Mouse (Mus musculus) lung, embryonic 16.5 days (tissue): Measurements from ENCODE around the gene Nos1. TPM values are rescaled to one million over a fixed set of nuclear protein-coding genes. Genes with fewer than 3 reads are reported as not detected.
A peak's percentile ranks its signal among the peaks of the same experiment; 100 is the strongest.

Experiments
- ATAC-seq: fragments of 200-750 bp; cut with Nextera tagmentation; 2 replicates; pipeline ENCODE4 v1.8.0; 2017; ENCODE audit warnings: low read depth, mild to moderate bottlenecking, moderate library complexity
- H3K27ac ChIP-seq: fragments of 300-500 bp; sonication (generic); 2 replicates; pipeline ENCODE4 v1.5.1; 2014; ENCODE audit warnings: mild to moderate bottlenecking, control low read depth, low read length
- H3K27me3 ChIP-seq: fragments of 300-500 bp; sonication (generic); 2 replicates; pipeline ENCODE4 v1.6.1; 2014; ENCODE audit warnings: low read depth, low read length, mixed read lengths; ENCODE audit not compliant: control insufficient read depth, insufficient read depth
- H3K36me3 ChIP-seq: fragments of 300-500 bp; sonication (generic); 2 replicates; pipeline ENCODE4 v1.6.1; 2014; ENCODE audit warnings: low read length; ENCODE audit not compliant: control insufficient read depth, insufficient read depth
- H3K4me1 ChIP-seq: fragments of 300-500 bp; sonication (generic); replicated peaks from 2 replicates; pipeline ENCODE4 v1.6.1; 2014; ENCODE audit warnings: low read length, mixed read lengths; ENCODE audit not compliant: control insufficient read depth, insufficient read depth
- H3K4me2 ChIP-seq: fragments of 300-500 bp; sonication (generic); 2 replicates; pipeline ENCODE4 v1.6.1; 2014; ENCODE audit warnings: low read depth, low read length, control low read depth
- H3K4me3 ChIP-seq: fragments of 300-500 bp; sonication (generic); 2 replicates; pipeline ENCODE4 v1.5.1; 2014; ENCODE audit warnings: mild to moderate bottlenecking, low read length, control low read depth
- H3K9ac ChIP-seq: fragments of 300-500 bp; sonication (generic); 2 replicates; pipeline ENCODE4 v1.6.1; 2014; ENCODE audit warnings: low read length, control low read depth
- H3K9me3 ChIP-seq: fragments of 300-500 bp; sonication (generic); 2 replicates; pipeline ENCODE4 v1.6.1; 2016; ENCODE audit warnings: low read length; ENCODE audit not compliant: control insufficient read depth
- WGBS: fragments of 180-500 bp; shearing (Covaris S2); extraction: QIAGEN DNeasy Blood & Tissue Kit; methylation state at CpG from one replicate; pipeline ENCODE4 v1.1.7; 2014; 5-methylcytosine and 5-hydroxymethylcytosine counted together
- polyA plus RNA-seq: library from polyadenylated mRNA; unstranded; fragments of >200 nt; fragmentation: Nextera tagmentation; extraction: Ambion mirVana; gene quantifications from 2 replicates; pipeline ENCODE4 v1.2.1, GENCODE M21; 2015

Gene Nos1
- polyA plus RNA-seq, 1 experiment from 2014 or later, result 0.10 TPM

GRCm38 (mm10) chr5:117976657-117977500 is 196.0 kb downstream of the Nos1 start, which contains the start of gene Fbxo21:
Gene Fbxo21, plus strand, starts transcription at chr5:117976730.
- 0% methylated on average over 62 of the region's 88 CpGs for WGBS

GRCm38 (mm10) chr5:117977501-117978158 is 196.8 kb downstream of the Nos1 start:
- 8% methylated on average over 29 of the region's 30 CpGs for WGBS
- H3K27ac ChIP-seq, result no peak overlapping the region
- H3K4me3 ChIP-seq, result peak overlapping the region; percentile 94
- peak overlapping the region; percentile 92 for H3K9ac ChIP-seq
- no peaks in the 10 kb centered on the region for H3K9me3 ChIP-seq
- peaks cover 13% of the 10 kb centered on the region for H3K4me1 ChIP-seq
- H3K27me3 ChIP-seq, result no peaks in the 10 kb centered on the region
- peaks cover 6% of the 10 kb centered on the region for H3K36me3 ChIP-seq
- H3K4me2 ChIP-seq, result peak overlapping the region; percentile 85
- 0 out of 2 replicates have a peak, but pooled peaks have one; percentile 3 for ATAC-seq

More at GRCm38 (mm10) chr5:117976657-117977500, 196.0 kb downstream of the Nos1 start, which contains the start of gene Fbxo21:
- Histone ChIP-seq H3K4me1 (peaks cover 13% of the 10 kb centered on the region), H3K27me3 (no peaks in the 10 kb centered on the region), H3K4me3 (peak within 1 kb of the TSS; percentile 94), H3K4me2 (peak within 1 kb of the TSS; percentile 85), H3K36me3 (peaks cover 3% of the 10 kb centered on the region), H3K27ac (peak within 1 kb of the TSS; percentile 71), H3K9me3 (no peaks in the 10 kb centered on the region), H3K9ac (peak within 1 kb of the TSS; percentile 92)
- peak; percentile 97 for ATAC-seq

GRCm38 (mm10) chr5:117978159-117978697 is 197.4 kb downstream of the Nos1 start:
- Histone ChIP-seq H3K9me3 (no peaks in the 10 kb centered on the region), H3K27me3 (no peaks in the 10 kb centered on the region), H3K36me3 (peaks cover 10% of the 10 kb centered on the region), H3K4me2 (peak overlapping the region; percentile 85), H3K4me3 (peak overlapping the region; percentile 94), H3K27ac (no peak overlapping the region), H3K4me1 (peaks cover 13% of the 10 kb centered on the region), H3K9ac (peak overlapping the region; percentile 92)
- ATAC-seq, result no peak
- 58% methylated on average over 17 of the region's 17 CpGs for WGBS

GRCm38 (mm10) chr5:117979082-117979481 is 198.2 kb downstream of the Nos1 start:
- H3K9ac ChIP-seq, result no peak overlapping the region
- no peak overlapping the region for H3K27ac ChIP-seq
- H3K9me3 ChIP-seq, result no peaks in the 10 kb centered on the region
- H3K36me3 ChIP-seq, result peaks cover 10% of the 10 kb centered on the region
- H3K4me3 ChIP-seq, result no peak overlapping the region
- no peak overlapping the region for H3K4me2 ChIP-seq
- no peaks in the 10 kb centered on the region for H3K27me3 ChIP-seq
- 84% methylated on average over 5 of the region's 5 CpGs for WGBS
- peaks cover 13% of the 10 kb centered on the region for H3K4me1 ChIP-seq
- ATAC-seq, result no peak

- Histone ChIP-seq H3K4me1 (peaks cover 13% of the 10 kb centered on the region), H3K27me3 (no peaks in the 10 kb centered on the region), H3K4me3 (no peak overlapping the region), H3K27ac (no peak overlapping the region), H3K9me3 (no peaks in the 10 kb centered on the region), H3K9ac (no peak overlapping the region), H3K36me3 (peaks cover 16% of the 10 kb centered on the region), H3K4me2 (no peak overlapping the region)
- 70% methylated on average over 8 of the region's 8 CpGs for WGBS
- no peak for ATAC-seq
Observed at GRCm38 (mm10) chr5:117980921-117981320, 200.1 kb downstream of the Nos1 start.

- ATAC-seq, result no peak
- H3K9ac ChIP-seq, result no peak overlapping the region
- H3K4me2 ChIP-seq, result no peak overlapping the region
- 73% methylated on average over 5 of the region's 5 CpGs for WGBS
- peaks cover 11% of the 10 kb centered on the region for H3K4me1 ChIP-seq
- peaks cover 26% of the 10 kb centered on the region for H3K36me3 ChIP-seq
- no peaks in the 10 kb centered on the region for H3K27me3 ChIP-seq
- H3K27ac ChIP-seq, result no peak overlapping the region
- no peaks in the 10 kb centered on the region for H3K9me3 ChIP-seq
- H3K4me3 ChIP-seq, result no peak overlapping the region
Observed at GRCm38 (mm10) chr5:117981943-117982342, 201.1 kb downstream of the Nos1 start.

- no peak overlapping the region for H3K4me3 ChIP-seq
- no peaks in the 10 kb centered on the region for H3K9me3 ChIP-seq
- no peak overlapping the region for H3K9ac ChIP-seq
- H3K4me1 ChIP-seq, result no peaks in the 10 kb centered on the region
- H3K27me3 ChIP-seq, result no peaks in the 10 kb centered on the region
- no peak overlapping the region for H3K27ac ChIP-seq
- ATAC-seq, result no peak
- H3K4me2 ChIP-seq, result no peak overlapping the region
- peaks cover 35% of the 10 kb centered on the region for H3K36me3 ChIP-seq
- WGBS, result 42% methylated on average over 4 of the region's 4 CpGs
Observed at GRCm38 (mm10) chr5:117986327-117986726, 205.5 kb downstream of the Nos1 start.

GRCm38 (mm10) chr5:117987891-117988290 is 207.1 kb downstream of the Nos1 start:
- no peak for ATAC-seq
- Histone ChIP-seq H3K9me3 (no peaks in the 10 kb centered on the region), H3K4me3 (no peak overlapping the region), H3K36me3 (peaks cover 40% of the 10 kb centered on the region), H3K9ac (no peak overlapping the region), H3K27ac (no peak overlapping the region), H3K4me1 (no peaks in the 10 kb centered on the region), H3K27me3 (no peaks in the 10 kb centered on the region), H3K4me2 (no peak overlapping the region)
- 87% methylated on average over 3 of the region's 3 CpGs for WGBS

GRCm38 (mm10) chr5:117988367-117988766 is 207.5 kb downstream of the Nos1 start:
- no peak overlapping the region for H3K27ac ChIP-seq

More at GRCm38 (mm10) chr5:117988367-117988766, 207.5 kb downstream of the Nos1 start:
- Histone ChIP-seq H3K36me3 (peaks cover 40% of the 10 kb centered on the region), H3K4me1 (no peaks in the 10 kb centered on the region), H3K4me3 (no peak overlapping the region), H3K4me2 (no peak overlapping the region), H3K27me3 (no peaks in the 10 kb centered on the region), H3K9ac (no peak overlapping the region), H3K9me3 (no peaks in the 10 kb centered on the region)
- WGBS, result 58% methylated on average over 9 of the region's 9 CpGs
- ATAC-seq, result no peak
